Mouse (Mus musculus) urinary bladder, postnatal 25 days (tissue): ENCODE measurements around the gene Tgfb1i1.
A peak's percentile ranks its signal among the peaks of the same experiment; 100 is the strongest.

Experiments
- DNase-seq: peaks from one replicate; pipeline ENCODE4 v3.0.0; 2022; ENCODE audit warnings: low spot score

Gene Tgfb1i1

DNA sequence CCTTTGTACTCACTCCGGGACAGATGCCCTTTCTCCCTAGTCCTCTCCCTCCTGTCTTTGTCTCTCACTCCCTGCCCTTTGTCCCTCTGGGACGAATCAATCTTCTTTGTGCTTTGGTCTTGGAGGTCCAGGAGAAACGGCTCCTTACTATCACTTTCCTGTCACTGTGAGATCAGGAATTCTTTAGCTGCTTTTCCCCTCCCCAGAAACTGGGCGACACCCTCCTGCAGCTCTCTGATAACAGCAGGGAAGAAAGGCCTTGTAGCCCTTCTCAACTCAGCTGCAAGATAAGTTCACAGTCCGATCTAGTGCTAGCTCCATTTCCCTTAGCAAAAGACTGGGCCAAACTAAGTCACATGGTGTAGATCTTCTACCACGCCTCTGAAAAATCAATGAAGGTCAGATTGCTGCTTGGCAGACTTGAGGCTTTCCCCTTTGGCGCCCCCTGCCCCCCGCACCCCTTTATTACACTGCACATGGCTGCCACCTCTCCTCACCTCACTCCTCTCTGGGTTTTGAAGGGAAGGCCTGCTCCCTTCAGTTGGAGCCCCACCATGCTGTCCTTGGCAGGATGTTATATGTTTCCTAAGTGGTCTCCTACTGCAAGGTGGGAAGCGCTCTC lies 42.4 kb downstream of the Tgfb1i1 start:
- DNase-seq: no peak

DNA sequence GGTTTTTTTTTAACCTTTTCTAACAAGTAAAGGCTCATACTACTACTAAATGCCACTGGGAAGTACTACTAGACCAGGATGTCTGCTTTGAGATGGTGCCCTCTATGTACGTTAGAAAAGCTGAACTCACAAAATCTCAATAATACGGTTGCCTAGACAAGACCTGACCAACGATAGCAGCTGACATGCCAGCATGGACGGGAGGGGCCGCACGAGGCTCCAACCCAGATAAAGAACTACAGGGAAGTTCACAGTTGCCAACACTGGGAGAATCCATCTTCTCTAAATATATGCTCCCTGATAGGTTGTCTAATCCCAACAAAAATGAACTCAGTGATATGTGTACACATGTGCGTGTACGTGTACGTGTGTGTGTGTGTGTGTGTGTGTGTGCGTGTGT lies 48.2 kb downstream of the Tgfb1i1 start:
- no peak for DNase-seq

DNA sequence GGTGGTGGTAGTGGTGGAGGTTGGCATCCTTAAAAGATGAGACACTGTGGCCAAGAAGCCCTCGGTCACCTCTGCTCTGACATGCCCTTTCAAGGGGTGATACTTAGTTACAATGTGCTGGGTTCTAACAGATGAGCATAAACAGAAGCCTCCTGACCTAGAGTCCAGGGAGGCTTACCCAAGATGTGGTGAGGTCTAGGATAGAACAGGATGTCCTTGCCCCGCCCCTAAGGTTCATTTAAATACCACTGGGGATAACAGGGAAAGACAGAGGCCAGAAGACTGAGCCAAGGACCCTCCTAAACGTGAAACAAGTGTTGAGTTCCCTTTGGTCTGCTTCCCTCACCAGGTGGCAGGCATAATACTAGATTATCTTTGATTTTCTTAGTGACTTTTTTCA lies 49.9 kb downstream of the Tgfb1i1 start:
- DNase-seq: no peak

DNA sequence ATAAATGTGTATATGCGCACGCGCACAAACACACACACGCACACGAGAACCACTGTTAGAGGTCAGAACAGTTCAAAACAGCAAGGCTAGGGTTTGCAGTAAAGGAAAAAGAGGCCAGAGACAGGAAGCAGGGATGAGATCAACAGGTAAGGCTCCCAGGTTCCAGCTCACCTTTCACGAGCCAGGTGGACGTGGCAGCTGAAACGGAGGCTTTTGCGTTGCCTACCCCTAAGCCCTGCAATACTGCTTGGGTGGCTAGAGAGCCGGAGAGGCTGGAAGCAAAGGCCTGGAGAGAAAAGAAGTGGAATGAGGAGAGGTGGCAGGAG lies 50.6 kb downstream of the Tgfb1i1 start:
- DNase-seq: no peak

DNA sequence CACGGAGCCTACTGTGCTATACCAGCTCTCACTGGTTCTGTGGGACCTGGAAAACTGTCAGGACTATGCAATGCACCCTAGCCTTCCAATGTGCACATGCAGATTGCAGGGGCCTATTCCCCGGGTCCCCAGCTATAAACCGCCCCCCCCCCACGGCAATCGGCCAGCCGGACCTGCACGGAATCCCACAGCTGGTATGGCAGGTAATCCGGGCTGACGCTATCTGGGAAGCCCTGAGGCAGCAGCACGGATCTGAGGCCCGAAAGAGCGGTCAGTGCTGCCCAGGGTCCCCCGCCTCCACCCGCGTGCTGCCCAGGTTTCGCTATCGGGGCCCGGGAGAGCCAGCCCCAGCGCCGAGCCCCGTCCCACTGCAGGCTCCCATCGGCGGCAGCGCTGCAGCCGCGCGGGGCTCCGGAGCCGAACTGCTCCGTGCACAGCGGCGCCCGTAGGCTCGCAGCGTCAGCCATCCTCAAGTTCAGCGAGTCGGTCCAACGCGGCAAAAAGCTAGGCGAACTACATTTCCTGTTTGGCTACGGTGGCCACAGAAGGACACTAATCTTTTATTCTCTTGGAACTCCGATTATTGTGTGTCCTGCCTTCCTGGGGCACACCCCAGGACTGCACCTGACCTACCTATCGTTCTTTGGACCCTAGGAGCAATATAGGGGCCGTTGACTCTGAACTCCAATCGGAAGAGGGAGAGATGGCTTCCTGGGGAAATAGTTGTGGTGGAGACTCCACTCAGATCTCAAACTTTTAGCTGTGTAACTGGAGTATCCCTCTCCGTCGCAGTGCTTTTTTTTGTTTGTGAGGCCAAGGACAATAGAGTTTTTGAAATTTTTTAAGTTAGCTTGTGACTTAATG lies 51.2 kb downstream of the Tgfb1i1 start, which contains the start of gene BC017158:
BC017158 (minus strand) TSS at position 554 of the 864 bp plus-strand sequence.
- DNase-seq: peak; percentile 69

DNA sequence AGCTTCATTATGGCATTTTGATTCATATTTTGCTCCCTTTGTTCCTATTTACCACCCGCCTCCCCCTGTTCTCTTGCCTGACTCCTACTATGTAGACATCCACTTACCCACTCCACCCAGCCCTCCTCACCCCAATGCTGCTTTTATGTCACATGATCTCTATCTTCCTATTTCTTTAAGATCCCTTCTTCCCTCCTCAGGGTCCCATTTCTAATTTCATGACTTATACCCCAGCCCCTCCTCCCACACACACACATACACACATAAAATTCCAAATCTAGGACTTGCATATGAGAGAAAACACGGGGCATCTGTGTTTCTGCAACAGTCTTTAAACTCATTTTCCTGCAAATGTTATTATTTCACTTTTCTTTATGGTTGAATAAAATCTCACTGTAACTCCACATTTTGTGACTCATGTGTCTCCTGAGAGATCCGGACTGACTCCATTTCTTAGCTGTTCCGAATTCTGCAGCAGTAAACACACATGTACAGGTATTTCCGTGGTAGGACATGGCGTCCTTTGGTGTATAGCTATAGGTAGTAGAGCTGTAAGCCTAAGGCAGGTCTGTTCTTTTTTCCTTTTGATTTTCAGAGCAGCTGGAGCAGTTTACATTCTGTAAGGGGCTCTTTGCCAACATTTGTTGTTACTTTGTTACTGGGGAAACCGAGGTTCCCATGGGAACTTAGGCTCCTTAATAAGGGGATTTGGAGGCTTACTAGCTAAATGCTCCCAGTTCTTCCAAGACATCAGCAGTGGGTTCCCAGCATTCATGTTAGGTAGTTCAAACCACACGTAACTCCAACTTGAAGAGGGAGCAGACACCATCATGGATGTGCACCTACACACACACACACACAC lies 52.1 kb downstream of the Tgfb1i1 start:
- DNase-seq: no peak

DNA sequence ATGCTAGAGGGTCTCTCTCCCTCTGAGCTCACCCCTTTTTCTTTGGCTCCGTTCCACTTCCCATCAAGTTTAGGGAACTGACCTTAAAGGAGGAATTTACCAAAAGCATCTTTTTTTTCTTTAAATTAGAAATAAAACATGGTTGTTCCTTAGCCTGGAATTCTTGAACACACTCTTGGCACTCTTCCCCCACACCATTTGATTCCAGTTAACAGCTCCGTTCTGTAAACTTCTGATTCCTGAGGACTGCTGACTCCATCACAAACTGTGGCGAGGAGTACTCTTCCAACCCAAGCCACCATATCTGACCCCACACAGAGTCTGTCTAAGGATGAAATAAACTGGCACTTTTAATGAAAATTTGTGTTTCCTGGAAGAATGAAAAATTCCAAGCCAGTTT lies 54.3 kb downstream of the Tgfb1i1 start:
- no peak for DNase-seq

DNA sequence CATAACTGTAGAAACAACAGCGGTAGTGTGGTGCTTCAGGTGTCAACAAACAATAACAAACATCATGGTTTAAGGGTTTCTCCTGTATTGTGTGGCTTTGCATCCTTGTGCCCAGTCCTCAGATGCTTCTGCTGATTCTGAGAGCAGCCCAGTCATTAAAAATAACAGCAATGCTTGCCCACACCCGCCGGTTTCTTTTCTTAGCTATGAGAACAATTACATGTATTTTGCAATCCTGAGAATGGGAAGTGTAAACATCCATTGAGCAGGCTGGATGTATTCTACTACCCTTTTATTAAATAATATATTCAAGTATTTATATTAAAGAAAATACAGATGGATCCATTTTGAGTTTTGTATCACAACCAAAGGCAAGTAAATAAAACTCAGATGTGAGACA lies 55.5 kb downstream of the Tgfb1i1 start:
- DNase-seq: no peak

DNA sequence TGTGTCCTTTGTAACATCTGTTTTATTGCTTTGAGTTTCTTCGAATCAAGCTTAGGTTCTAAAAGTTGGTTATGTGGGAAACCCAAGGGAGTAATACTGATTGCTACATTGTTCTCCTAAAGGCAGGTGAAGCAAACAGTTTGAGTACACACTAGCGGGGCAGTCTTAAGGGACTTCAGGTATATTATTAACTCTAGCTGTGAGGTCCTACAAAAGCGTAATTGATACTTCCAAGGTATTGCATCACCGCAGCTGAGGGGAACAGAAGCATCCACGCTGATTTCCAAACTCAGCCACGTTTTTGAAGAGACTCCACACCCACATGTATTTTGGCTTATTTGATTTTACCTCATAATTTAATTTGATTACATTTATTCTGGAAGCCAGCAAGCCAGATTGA lies 57.6 kb downstream of the Tgfb1i1 start:
- no peak for DNase-seq

DNA sequence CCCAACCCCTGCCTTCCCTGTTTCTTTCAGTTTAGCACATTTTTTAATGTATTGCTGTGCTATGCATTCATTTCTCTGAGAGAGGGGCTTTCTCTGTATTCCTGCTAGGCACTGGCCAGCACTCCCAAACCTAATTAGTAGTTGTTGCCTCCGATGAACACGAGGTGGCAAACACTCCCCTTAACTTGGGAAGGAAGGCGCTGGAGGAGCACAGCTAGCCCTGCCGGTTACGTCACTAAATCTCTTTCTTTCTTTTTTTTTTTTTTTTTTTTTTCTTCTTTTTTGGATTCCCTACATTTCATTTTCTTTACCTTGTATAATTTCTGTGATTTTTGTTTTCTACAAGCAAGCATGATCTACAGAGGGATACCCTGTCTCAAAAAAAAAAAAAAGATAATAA lies 58.3 kb downstream of the Tgfb1i1 start:
- no peak for DNase-seq
